Mouse (Mus musculus) cortical plate, adult 2 months (tissue): Measurements from ENCODE around the gene Mapk14.

ENCODE experiments used
- CTCF ChIP-seq: fragments of 200-500 bp; IDR thresholded peaks from 2 replicates; pipeline ENCODE4 v1.5.1; 2011; ENCODE audit warnings: mild to moderate bottlenecking, control low read depth, low read length; ENCODE audit not compliant: insufficient read depth; ENCODE audit errors: extremely low read depth
- POLR2A ChIP-seq: fragments of 200-500 bp; IDR thresholded peaks from 2 replicates; pipeline ENCODE4 v1.6.1; 2011; ENCODE audit warnings: mild to moderate bottlenecking, low read length, control low read depth; ENCODE audit not compliant: insufficient read depth; ENCODE audit errors: extremely low read depth

- no peak for TF ChIP-seq CTCF
- no peak for TF ChIP-seq POLR2A
Observed at GRCm38 (mm10) chr17:28787507-28787906, 96.4 kb downstream of the Mapk14 start.
